Mouse (Mus musculus) gonadal fat pad, adult 2 months (tissue): ENCODE measurements around the gene 1700016H13Rik. TPM values are rescaled to one million over a fixed set of nuclear protein-coding genes. Genes with fewer than 3 reads are reported as not detected.

Source experiments
- DNase-seq: peaks from one replicate; pipeline ENCODE4 v3.0.0-alpha.2; 2012; ENCODE audit warnings: low read depth
- polyA plus RNA-seq: library from polyadenylated mRNA; depleted of rRNA; stranded (reverse); fragments of >200 nt; gene quantifications from 2 replicates; pipeline ENCODE4 v1.2.3, GENCODE M21; 2012; rRNA removed

1700016H13Rik gene
- 3.6 and 3.7 TPM in 2 replicates for polyA plus RNA-seq

DNA sequence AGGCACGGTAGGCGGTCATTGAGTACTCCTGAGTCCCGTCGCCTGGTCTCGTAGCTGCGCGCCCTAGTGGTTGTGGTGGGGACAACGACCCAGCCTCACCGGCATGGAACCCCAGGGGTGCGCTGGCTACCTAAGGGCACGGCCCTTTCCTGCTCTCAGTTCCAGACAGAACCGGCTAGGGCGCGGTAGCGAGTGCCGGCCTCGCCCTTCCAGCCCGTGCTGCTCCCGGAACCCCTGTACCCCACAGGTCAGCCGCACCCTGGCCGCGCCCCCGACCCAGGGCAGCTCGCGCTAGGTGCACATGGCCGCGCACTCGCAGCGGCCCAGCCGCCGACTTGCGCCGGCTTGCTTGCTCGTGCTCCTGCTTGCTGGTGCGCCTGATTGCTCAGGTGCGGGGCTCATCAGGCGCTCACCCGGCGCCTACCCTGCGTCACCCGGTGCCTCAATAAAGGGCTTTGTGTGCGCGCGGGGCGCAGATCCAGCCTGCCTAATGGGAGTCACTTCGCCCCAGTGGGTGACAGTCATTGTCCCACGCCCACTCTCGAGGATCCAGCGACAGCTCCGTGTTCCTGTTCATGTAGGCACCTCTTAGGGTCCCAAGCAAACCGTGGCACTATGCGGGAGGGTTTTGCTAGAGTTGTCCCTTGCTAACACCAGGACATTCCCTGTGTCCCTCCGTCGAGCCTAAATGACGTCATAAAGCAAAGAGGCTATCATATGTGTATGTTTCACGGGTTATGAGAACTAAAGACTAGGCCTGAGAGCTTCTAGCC lies at the start of gene 1700016H13Rik:
Gene 1700016H13Rik, minus strand, starts transcription at position 665 of the 773 bp plus-strand sequence.
- no peak for DNase-seq

DNA sequence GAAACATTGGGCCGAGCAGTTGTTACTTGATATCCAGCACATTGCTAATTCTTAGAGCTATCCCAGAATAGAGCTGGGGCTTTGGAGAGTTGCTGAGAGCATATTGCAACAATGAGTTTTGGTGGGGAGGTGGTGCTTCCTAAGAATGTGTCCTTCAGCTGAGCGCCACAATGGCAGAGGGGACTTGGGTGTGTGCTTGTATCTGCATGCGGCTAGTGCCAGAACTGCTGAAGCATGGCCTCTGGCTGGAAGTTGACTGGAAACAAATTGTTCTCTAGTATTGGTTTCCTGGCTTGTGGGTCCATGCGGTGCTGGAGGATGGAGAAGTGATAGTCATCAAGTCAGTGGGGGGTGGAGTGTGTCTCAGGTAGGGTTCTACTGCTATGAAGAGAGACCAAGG lies 49.5 kb upstream of the 1700016H13Rik start:
- no peak for DNase-seq

DNA sequence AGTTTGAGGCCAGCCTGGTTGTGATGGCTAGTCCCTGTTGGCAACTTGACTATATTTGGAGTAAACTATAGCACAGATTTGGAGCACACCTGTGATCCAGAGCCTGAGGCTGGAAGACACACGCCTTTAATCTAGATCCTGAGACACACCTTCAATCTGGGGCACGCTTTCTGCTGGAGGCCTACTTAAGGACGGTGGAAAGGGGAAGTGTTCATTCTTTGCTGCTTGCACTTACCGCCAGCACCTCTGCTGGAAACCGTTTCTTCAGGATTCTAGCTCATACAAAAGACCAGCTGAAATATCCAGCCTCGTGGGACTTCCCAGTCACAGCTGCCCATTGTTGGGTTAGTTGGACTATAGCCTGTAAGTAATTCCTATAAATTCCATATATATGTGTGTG lies 46.7 kb upstream of the 1700016H13Rik start:
- no peak for DNase-seq

DNA sequence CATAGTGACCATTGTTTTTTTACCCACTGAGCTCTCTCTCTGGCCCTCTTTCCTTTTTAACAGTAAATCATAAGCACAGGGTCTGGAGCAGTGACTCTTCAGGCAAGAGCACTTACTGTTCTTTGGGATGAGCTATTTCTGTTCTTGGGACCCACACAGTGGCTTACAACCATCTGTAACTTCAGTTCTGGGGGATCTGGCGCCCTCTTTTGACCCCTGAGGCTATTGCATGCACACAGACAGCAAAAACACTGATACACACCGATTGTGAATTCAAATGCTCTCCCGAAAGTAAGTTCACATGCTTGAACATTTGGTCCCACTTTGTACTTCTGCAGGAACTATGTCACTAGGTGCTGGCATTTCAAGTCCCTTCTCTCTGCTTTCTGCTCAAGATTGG lies 45.7 kb upstream of the 1700016H13Rik start:
- no peak for DNase-seq

DNA sequence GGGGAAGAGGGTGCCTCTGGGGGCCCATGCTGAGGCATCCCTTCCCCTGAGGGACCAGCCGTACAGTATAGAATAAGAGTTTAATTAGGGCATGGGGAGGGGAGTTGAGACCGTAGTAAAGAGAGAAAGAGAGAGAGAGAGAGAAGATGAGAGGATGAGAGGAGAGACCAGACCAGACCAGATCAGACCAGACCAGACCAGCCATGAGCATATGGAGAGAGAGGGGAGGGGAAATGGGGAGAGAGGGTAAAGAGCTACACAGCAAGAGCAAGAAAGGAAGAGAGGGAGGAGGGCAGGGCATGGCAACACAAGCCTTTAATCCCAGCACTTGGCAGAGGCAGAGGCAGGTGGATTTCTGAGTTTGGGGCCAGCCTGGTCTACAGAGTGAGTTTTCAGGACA lies 44.9 kb upstream of the 1700016H13Rik start:
- no peak for DNase-seq

DNA sequence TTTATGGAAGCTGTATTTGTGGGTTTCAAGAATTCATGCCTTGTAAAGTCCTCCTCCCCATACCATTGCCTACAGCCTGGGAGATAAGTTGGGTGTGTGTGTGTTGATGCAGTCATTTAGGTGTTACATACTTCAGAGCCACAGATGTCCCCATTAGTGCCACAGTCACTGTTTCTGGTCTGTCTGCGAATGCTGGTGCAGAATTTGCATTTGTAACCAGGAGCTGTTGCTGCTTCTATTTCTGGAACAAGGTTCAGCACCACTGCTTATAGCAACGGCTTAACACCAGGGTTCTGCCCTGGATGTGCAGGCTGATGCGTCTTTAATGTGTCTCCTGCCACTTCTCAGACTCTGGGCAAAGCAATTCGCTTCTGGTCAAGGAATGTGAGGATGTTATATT lies 43.7 kb upstream of the 1700016H13Rik start:
- no peak for DNase-seq

DNA sequence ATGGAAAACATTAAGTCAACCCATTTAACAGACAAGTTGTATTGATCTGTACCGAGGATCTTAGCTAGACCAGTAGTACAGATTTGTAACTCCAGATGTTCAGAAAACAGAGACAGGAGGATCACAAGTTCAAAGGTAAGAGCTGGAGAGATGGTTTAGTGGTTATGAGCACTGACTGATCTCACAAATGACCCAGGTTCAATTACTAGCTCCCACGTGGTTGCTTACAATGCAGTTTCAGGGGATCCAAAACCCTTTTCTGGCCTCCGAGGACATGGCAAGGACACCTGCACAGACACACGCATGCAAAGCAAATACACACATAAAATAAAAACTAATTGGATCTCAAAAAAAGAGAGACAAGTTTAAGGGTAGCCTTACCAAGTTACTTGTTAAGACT lies 42.8 kb upstream of the 1700016H13Rik start:
- no peak for DNase-seq

DNA sequence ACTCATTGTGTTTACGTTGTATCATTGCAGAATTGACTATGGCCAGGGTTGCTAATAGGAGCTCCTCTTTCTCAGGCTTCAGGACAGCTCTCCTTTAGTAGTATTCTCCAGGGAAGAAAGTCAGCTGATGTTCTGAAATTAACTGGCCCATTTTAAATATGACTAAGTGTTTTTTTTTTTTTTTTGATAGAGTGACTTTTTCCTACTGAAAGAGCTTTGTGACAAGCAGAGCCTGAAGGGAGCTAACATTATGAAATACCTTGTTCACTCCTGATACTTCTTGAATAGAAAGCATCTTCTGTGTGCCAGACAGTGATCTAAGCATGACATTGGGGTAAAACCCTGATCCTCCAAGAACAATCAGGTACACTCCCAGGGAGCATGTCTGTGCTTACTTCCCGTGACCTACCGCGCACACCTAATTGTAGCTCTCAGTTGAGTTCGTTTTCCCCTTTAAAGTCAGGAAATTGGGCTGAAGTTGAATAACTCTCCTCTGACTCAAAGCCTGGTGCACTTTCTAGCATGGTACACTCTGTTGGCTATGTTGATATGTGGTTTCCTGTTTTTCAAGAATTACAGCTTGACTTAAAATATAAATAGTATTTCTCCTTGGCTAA lies 42.2 kb upstream of the 1700016H13Rik start:
- peak; percentile 41 for DNase-seq

DNA sequence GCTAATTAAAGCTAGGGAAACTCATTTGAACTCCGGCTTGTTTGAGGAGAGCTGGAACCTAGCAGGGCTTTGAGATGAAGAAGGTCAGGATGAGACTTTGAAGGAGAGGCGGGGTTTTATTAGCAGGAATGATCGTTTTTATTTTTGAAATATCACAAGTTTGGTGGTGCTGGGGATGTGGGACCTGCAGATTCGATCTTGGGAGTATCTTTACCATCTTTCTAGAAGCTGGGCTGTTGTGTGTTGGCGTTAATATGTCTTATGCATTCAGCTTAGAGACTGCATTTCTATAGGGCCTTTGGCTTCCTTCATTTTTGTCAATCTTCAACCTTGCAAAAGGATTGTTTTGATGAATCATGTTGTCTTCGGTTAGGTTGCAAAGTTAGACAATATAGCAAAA lies 38.3 kb upstream of the 1700016H13Rik start:
- DNase-seq, result no peak

DNA sequence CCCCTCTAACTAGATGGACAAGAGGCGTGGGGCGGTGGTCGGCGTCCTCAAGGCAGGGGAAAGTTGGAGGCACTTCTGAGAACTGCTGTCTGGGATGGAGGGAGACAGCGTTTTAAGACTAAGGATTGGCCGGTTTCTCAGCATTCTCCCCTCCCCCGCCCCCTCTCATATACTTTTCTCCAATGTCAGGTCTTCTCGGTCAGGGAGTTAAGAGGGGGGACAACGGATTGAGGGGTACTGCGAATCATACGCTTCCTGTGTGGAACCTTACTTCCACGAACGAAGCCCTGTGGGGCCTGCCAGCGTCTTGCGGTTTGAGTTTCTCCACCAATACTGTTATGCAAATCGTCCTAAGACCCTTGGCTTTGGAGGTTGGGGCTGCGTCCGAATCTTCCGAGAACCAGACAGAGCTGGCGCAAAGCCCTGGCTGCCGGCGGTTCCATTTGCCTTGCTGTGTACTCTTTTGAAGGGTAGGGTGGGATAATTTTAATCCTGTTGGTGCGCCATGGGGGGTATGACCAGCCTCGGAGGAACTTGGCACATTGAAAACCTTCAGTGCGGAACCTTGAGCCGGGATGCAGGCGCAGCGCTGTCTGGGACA lies 37.3 kb upstream of the 1700016H13Rik start:
- no peak for DNase-seq

DNA sequence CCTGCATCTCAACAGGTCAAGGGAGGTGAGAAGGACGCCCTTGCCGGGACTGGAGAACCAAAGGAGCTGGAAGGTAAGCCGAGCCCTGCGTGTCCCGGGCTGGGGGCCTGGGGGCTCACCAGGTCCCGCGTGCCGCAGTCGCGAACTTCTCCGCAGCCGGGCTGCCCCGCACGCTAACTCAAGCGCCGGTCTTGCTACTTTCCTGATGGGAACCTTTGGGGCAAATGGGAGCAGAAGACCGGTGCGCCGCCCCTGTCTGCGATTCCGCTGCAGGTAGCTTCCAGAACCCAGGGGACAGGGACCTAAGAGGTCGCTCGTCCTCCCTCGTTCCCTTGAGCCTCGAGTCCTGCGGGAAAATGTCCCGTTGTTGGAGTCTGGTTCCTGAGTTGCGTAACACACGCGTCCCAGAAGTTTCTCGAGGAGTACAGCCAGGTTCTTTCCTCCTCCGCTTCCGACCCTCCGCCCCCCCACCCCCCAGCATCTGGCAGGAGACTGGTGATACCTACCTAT lies 36.8 kb upstream of the 1700016H13Rik start:
- no peak for DNase-seq

DNA sequence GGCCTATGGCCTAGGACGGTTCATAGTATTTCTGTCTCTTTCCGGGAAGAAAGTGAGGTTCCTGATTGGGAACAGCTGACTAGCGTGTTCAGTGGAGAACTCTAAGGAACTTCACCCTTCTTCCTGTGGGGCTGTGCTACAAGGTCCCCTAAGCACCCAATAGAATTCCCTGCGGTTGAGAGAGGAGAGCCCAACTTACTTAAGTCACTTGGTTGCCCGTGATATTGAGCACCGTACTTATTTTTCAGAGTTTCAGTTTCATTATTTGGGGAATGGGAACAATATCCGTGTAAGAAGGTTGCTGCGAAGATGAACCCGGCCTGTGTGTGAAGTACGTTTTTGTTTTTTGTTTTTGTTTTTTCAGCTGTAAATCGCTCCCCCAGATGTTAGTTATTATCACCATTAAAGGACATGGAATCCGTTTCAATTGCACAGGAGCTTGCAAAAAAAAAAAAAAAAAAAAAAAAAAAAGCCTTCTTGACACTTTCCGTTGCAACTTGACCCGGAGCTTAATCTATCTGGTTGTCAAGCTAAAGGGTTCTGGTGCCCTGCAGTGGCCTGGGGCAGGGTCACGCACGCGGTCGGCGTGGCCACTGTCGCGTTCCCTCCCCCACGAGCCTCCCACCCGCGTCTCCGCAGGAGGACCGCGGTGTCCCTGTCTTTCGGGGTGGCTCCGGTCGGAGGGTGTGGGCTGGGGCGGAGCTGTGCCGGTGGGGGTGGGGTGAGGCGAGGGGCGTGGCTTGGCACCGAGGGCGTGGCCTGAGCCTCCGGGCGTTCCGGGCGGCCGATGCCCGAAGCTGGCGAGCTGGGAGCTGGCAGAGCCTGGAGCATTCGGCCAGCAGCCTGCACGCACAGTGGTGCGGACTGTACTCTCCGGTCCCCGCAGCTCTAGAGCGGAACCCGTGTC lies 36.1 kb upstream of the 1700016H13Rik start, which contains the start of gene Aff1:
Gene Aff1, plus strand, starts transcription at position 751 of the 907 bp plus-strand sequence.
- no peak for DNase-seq

DNA sequence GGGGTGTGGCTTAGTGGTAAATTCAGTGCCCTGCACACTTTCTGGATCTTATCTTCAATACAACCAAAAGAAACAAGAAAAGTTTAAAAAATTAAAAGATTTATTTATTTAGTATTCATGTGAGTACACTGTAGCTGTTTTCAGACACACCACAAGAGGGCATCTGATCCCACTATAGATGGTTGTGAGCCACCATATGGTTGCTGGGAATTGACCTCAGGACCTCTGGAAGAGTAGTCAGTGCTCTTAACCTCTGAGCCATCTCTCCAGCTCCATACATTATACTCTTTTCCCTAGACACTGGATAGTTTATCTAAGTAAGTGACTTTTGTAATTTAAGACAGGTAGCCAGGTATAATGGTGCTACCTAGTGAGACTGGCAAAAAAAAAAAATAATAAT lies 35.4 kb upstream of the 1700016H13Rik start:
- no peak for DNase-seq

DNA sequence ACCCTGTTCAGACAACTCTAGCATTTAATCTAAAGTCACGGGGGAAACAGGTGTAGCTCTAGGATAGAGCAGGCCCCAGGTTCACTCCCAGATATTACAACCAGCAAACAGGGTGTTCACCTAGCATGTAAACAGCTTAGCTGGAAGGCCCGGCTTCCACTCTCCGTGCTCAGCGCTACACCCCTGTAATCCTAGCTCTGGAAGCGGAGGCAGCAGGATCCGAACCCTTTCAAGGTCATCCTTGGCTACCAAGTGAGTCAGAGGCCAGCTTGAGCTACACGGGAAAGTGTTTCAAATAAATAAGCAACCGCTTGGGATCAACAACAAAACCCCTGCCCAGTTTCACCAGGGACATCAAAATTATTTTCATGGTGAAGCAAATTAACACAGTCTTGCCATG lies 34.4 kb upstream of the 1700016H13Rik start:
- DNase-seq, result no peak

DNA sequence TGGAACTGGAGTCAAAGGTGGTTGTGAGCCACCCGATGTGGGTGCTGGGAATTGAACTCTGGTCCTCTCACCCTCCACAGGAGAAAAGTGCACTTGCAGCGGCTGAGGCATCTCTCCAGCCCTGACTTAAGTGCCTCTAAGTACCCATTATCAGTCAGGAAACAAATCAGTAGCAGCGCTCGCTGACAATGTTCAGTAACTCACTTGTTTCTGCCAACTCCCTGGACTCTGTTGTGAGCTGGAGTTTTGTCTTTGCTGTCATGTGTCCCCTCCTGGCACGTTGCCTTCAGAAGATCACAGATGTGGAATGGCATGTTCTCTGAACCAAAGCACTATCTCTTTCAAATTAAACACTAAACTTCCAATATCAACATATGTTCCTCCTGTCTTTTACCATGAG lies 33.8 kb upstream of the 1700016H13Rik start:
- DNase-seq, result no peak

DNA sequence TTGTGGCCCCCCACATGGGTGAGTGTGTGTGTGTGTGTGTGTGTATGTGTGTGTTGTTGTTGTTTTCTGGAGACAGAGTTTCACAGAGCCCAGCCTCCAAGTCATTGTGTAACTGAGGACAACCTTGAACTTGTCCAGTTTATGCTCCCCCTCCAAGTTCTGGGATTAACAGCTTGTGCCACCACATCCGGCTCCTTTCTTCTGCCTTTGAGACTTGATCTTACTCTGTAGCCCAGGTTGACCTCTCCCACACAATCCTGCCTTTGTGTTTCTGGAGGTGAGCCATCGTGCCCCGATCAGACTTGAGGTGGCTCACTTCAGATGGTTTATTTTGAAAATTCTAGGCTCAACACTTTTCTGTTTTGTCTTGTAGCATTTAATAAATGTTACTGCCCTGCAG lies 26.0 kb upstream of the 1700016H13Rik start:
- no peak for DNase-seq

DNA sequence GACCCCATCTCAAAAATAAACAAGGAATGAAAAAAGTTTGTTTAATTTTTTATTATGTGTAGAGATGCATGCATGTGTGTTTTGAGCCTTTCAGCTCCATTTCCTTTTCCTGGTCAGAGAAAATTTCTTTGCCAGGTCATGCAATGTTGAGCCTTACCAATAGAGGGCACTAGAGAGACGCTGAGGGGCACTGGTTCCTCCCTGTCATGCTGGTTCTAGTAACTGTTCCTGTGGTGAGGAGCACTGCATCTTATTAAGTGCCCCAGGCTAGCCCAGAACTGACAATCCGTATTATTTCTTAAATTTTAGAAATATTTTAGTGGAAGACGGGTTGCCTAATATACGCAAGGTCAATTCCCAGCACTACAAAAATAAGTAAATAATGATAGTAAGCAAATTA lies 24.6 kb upstream of the 1700016H13Rik start:
- no peak for DNase-seq

DNA sequence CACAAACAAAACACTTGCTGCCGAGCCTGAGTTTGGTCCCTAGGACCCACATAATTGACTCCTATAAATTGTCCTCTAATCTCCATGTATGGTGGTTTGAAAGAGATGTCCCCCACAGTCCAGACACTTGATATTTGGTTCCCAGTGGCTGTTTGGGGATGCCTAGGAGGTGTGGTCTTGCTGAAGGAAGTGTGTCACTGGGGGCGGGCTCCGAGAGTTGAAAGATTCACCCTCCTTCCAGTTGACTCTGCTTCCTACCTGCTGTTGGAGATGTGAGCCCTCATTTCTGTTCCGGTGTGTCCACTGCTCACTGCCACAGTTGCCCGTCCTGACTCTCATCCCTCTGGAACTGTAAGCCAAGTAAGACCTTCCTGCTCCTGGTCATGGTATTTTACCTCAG lies 23.2 kb upstream of the 1700016H13Rik start:
- no peak for DNase-seq

DNA sequence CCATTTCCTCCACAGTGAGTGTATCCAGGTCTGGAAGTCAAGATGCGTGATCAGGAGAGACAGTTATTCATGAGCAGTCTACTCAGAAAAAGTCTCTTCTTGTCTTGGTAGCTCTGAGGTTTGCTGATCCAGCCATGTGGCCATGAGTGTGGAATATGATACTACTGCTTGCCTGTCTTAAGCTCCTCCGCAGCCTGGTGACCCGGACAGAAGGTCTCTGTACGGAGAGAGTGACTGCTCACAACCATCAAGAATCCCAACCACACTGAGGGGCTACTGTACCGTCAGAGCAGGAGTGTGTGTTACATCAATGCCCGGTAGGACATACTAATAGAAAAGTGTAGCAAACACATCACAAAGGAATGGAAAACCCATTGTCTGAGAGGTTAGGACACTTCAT lies 22.1 kb upstream of the 1700016H13Rik start:
- DNase-seq, result no peak

DNA sequence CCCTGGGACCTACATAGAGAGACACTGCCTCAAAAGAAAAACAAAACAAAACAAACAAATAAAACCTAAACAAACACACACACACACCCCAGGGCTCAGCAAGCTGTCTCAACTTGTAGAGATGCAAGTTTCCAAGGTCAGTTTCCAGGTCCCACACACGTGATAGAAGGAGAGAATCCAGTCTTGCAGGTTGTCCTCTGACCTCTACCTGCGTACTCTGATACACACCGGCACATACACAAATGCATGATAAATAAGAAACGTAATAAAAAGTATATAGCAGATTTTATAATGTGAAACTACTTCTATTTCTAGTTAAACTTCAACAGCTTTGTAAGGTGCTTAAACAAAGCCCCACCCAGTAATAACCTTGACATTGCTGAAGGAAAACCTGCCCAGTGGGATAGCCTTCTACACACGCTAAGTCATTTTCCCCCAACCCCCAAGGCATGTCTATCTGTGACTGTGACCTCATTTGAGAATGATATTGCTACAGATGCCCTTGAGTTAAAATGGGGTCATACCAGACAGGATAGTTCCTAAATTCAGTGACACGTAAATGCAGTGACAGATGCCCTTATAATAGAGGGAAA lies 20.6 kb upstream of the 1700016H13Rik start:
- no peak for DNase-seq

DNA sequence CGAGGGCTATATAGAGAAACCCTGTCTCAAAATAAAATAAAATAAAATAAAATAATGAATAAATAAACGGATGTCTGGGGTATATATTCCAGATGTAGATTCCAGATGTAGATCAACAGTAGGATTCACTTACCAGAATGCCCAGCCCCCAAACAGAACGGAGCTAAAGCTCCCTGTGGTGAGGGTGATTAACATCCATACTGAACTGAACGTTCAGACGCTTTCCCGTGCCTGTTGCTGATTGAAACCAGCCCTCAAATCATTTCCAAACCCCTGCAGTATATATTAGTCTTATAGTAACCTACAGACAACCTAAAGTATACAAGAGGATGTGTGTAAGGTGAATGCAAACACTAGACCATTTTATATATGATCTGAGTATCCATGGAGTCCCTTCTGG lies 18.7 kb upstream of the 1700016H13Rik start:
- DNase-seq, result no peak
